Mouse (Mus musculus): Measurements from ENCODE around the gene Fam117b.

DNA sequence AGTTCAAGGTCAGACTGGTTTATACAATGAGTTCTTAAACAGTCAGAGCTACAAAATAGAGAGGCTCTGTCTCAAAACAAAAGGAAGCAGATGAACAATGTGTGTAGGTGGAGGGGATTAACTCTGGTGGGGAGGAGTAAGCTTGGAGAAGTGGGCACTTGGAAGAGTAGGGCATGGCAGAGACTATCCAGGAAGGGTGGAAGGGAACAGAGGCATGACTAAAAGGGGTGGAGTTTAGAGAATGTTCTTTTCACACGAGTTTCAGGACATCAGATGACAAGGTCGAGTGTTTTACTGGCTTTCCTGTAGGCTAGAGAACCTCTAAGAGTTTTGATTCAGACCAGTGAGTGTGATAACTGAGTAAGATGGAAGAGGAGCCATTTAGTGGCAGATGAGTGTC lies 5.1 kb upstream of the Fam117b start:
- TF ChIP-seq EP300 (IDR thresholded peaks at IDR 0.05; ENCODE audit: low read depth in 1 of 2, low read length in 2 of 2) (no peak), CHD2 (IDR thresholded peaks at IDR 0.05; ENCODE audit: low read length) (no peak), TCF12 (IDR thresholded peaks at IDR 0.05; ENCODE audit: low read depth, low read length) (no peak), POLR2A (IDR thresholded peaks at IDR 0.05; ENCODE audit: control insufficient read depth in 1 of 2, insufficient read depth in 1 of 2, low read depth in 1 of 2, low read length in 2 of 2, poor library complexity in 1 of 2) (no peak), MEF2A (IDR thresholded peaks at IDR 0.05; ENCODE audit: extremely low read depth, insufficient replicate concordance, low read depth, low read length, poor library complexity, severe bottlenecking) (no peak), POLR2AphosphoS5 (IDR thresholded peaks at IDR 0.05; ENCODE audit: borderline replicate concordance, low read depth, low read length) (no peak), CHD1 (IDR thresholded peaks at IDR 0.05; ENCODE audit: low read depth, low read length) (no peak)
